Mouse (Mus musculus) natural killer cell, adult 2 months (primary cell): ENCODE measurements around the gene Capn10.

ENCODE experiments used
- DNase-seq, 2 experiments: peaks; one replicate each; pipeline ENCODE4 v3.0.0; 2022; ENCODE audit warnings: low spot score in 2 of 2

Gene Capn10

DNA sequence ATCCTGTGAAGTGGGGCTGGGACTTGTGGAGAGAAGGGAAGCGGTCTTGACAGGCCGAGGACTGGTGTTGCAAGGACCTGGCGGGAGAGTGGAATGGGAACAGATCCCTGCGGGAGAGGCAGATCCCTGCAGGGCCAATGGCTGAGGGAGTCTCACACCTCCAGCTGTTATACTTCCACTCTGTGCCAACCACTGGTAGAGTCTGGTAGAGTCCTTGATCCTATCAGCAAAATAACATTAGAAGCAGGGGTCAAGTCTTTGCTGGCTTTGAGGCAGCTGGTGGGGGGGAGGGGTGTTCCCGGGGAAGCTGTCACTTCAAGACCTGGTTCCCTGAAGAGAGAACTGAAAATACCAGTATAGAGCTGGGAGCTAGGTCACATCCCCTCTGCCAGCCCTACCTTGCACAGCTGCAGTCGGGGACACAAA, 42.0 kb downstream of the Capn10 start:
- DNase-seq, result no peak

DNA sequence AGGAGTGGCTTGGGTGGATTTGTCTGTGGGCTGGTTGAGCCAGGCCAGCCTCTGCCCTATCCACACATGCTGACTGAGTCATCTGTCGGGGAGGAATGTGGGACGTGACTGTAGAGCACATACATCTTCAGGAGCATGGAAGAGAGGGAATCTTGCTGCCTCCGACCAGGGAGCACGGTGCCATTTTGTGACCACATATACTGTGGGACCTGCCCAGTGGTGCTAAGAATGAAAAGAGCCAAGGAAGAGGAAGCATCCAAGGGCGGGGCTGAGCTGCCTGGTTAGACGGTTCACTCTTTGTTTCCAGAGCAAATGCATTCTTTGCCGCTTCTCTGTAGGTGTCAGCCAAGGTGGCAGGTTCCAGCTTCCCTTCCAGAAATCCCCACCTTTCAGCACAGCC, 44.5 kb downstream of the Capn10 start:
- no peak for DNase-seq

DNA sequence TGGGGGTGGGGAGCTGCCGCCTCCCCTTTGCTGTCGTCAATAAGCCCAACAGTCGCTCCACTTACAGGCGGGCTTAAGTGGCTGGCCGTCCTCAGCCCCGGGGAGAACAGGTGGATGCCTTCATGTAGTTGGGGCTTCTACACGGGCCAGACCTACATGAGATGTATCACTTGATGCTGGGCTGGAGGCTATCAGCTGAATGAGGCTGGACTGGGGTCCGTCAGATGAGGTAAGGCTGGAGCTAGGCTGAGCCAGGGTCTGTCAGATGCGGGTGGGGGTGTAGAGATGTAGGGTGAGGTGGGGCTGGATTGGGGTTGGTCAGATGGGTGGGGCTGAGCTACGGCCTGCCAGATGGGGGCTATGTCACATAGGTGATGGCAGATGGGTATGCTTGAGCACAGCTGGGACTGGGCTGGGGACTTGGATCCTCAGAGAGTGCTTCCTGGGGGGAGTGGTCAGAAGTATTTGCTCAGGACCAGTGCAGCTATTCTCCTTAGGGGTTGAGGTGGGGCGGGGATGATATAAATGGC, 45.0 kb downstream of the Capn10 start:
- no peak for DNase-seq

DNA sequence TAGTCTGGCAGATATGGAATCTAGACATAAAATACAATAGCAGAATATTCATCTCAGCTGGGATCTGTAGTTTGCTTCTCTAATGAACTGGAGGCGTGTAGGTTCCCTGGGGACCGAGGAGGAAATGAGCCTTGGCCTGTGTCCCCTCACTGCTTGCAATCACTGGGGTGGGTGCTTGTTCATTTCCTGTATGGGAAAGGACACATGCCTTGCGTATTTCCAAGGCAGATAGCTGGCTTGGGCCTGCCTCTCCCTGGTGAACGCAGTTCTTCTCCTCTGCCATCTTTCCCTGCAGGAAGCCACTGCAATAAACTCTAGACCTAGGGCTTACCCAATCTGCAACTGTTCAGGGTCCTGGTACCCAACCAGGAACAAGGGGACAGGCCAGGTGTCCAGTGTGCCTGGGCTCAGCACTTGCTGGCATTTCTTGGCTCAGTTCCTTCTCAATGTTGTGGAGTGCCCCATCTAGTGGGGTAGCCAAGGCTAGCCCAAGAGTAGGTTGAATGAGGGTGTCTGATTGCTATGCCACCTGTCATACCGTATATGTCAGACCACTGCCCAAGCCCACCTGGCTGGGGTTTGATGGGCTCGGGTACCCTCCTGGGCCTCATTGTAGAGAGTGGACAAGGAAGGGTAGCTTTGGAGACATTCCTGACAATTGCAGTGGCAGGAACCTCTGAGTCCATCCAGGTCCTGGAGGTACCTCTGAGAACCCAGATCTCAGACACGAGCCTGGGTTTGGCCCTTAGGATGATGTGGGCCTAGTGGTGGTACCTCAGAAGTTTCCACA, 47.1 kb downstream of the Capn10 start:
- no peak for DNase-seq

DNA sequence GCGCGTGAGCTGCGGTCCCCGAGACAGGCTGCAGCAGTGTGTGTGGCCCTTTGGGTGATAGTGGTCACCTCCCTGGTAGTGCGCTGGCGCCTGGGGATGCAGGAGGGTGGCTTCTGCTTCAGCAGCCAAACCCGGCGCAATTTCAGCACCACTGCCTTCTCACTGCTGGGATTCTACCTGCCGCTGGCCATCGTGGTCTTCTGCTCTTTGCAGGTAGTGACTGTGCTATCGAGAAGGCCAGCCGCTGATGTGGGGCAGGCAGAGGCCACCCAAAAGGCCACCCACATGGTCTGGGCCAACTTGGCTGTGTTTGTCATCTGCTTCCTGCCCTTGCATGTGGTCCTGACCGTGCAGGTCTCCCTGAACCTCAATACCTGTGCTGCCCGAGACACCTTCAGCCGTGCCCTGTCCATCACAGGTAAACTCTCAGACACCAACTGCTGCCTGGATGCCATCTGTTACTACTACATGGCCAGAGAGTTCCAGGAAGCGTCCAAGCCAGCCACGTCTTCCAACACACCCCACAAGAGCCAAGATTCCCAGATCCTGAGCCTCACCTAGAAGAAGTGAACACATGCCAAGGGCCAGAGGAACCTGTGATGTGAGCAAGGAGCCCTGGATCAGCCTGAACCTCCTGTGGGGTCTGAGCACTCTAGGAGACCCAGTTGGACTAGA, 48.9 kb downstream of the Capn10 start:
- DNase-seq, result no peak

DNA sequence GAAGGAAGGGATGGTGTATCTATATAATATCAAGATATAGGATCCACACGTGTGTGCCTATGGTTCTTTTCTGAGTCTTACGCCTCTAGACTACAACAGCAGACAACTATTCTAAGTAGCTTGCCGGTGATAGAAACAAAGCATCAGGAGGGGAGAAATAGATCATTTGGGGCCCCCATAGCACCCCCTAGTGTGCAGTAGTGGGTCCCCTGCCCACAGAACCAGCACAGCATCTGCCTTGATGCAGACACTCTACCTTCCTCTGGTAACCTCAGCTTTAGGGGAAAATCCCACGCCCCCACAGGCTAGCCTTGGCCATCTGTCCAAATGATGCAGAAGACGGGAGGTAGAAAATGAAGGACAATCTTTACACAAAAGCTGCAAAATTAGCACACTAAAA, 50.8 kb downstream of the Capn10 start:
- no peak for DNase-seq

DNA sequence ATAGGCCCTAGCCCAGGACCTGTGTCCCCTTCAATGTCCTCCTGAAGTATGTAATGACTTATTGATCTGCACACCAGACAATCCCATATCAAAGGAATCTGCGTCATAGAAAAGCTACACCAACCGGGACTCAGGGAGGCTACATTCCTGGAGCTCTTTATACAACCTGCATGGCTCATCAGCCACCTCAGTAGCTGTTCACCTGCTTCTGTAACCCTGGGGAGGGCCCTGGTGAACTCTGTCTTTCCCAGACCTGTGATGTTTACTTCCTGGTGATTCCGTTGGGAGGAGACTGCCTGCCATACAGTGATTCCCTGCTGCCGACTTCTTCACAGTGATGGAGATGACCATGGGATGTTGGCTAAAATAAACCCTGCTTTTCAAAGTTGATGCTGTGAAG, 54.7 kb downstream of the Capn10 start:
- DNase-seq, result no peak

DNA sequence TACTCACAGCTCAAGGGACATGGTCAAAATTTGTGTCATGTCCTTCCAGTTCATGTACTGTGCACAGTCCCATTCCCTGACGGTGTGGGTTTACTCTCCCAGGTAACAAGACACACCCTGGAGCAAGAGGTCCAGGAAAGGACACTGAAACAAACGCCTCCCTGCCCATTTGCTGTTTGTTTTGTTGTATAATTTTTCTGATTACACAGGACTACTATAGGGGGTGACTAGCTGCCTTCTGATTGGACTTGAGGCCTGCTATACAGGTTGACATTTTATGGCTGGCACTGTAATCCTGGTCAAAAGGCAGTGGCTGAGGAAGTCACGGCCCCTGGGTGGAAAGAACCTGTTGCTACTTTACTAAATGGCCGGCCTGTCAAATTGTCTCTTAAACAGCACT, 55.7 kb downstream of the Capn10 start:
- no peak for DNase-seq

DNA sequence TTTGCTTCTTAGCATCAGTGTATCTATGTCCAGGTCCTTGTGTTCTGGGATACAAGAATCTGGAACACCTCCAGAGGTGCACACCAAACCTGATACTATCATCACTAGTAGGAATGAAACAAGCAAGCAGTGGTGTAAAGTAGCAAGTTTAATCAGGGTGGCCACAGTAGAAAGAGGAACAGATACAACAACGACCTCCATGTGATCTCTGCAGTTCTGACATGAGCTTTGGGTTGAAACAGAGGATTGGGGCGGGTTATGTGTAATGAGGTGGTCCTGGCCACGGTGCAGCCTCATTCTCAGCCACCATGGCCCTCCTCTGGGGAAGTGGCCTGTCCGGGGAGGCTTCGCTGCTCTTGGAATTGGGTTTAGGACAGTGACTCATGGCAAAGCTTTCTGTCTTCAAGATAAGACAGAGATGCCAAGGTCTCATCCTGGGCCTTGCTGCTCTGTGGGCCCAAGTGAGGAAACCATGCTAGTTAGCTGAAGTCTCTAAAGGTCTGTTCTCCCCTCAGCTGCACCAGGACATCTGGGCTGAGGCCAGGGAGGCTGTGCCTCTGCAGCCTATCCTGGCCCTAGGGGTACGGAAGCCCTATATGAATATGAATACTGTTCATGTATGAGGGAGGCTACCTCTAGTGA, 58.2 kb downstream of the Capn10 start:
- DNase-seq, result no peak

DNA sequence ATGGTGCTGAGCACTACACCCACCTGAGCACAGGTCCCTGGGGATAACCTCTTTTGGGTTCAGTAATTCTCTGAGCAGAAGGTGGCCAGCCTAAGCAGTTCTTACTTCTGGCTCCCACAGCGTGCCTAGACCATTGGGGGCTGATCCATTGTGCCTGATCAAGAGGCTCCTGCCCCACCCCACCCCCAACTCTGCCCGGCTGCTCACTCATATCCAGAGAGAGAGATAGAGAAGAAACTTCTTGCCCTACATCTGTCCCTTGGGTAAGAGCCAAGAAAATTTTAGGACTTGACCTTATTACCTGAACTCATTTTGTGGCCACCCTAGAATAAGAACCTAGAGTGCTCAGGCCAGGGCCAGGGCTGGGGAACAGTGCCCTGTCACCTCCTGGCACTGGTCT, 58.7 kb downstream of the Capn10 start:
- no peak for DNase-seq
